Mouse (Mus musculus) neural tube, embryonic 12.5 days (tissue): ENCODE measurements around the gene Tspear. TPM values are rescaled to one million over a fixed set of nuclear protein-coding genes. Genes with fewer than 3 reads are reported as not detected.
"Not testable (repeated sequence)": the region's sequence is repeated elsewhere in the genome, so short reads cannot be mapped to it uniquely, and the experiment has no call there.

Experiments
- ATAC-seq: fragments of 200-750 bp; cut with Nextera tagmentation; 2 replicates; pipeline ENCODE4 v1.8.0; 2017; ENCODE audit warnings: low read depth, mild to moderate bottlenecking, moderate TSS enrichment, moderate library complexity; ENCODE audit not compliant: low FRiP score
- H3K27ac ChIP-seq: fragments of 300-500 bp; sonication (generic); 2 replicates; pipeline ENCODE4 v1.5.1; 2016
- H3K27me3 ChIP-seq: fragments of 300-500 bp; sonication (generic); replicated peaks from 2 replicates; pipeline ENCODE4 v1.6.1; 2016; ENCODE audit warnings: mild to moderate bottlenecking
- H3K36me3 ChIP-seq: fragments of 300-500 bp; sonication (generic); 2 replicates; pipeline ENCODE4 v1.6.1; 2016; ENCODE audit warnings: mild to moderate bottlenecking
- H3K4me1 ChIP-seq: fragments of 300-500 bp; sonication (generic); 2 replicates; pipeline ENCODE4 v1.6.1; 2016
- H3K4me2 ChIP-seq: fragments of 300-500 bp; sonication (generic); replicated peaks from 2 replicates; pipeline ENCODE4 v1.6.1; 2016; ENCODE audit warnings: mild to moderate bottlenecking
- H3K4me3 ChIP-seq: fragments of 300-500 bp; sonication (generic); 2 replicates; pipeline ENCODE4 v1.5.1; 2016
- H3K9ac ChIP-seq: fragments of 300-500 bp; sonication (generic); 2 replicates; pipeline ENCODE4 v1.6.1; 2016; ENCODE audit warnings: mild to moderate bottlenecking
- H3K9me3 ChIP-seq: fragments of 300-500 bp; sonication (generic); 2 replicates; pipeline ENCODE4 v1.6.1; 2016; ENCODE audit warnings: mild to moderate bottlenecking
- WGBS: fragments of 180-500 bp; shearing (Covaris S2); methylation state at CpG from one replicate; pipeline ENCODE4 v1.1.7; 2016; 5-methylcytosine and 5-hydroxymethylcytosine counted together
- polyA plus RNA-seq: library from polyadenylated mRNA; unstranded; fragments of >200 nt; fragmentation: Nextera tagmentation; extraction: Ambion mirVana; gene quantifications from 2 replicates; pipeline ENCODE4 v1.2.1, GENCODE M21; 2016

Gene Tspear
- polyA plus RNA-seq, 1 experiment from 2014 or later: 1.2 TPM

- H3K4me3 ChIP-seq, H3K9me3 ChIP-seq, H3K27ac ChIP-seq, H3K9ac ChIP-seq, H3K4me1 ChIP-seq, H3K4me2 ChIP-seq, H3K36me3 ChIP-seq, ATAC-seq, H3K27me3 ChIP-seq: not testable (repeated sequence)
- WGBS: 86% methylated on average over 1 of the region's 1 CpGs
These were observed 33.9 kb downstream of the Tspear start, which contains the start of gene Krtap12-1 for GRCm38 (mm10) chr10:77720299-77720698. Krtap12-1 (plus strand) TSS chr10:77720599.

DNA sequence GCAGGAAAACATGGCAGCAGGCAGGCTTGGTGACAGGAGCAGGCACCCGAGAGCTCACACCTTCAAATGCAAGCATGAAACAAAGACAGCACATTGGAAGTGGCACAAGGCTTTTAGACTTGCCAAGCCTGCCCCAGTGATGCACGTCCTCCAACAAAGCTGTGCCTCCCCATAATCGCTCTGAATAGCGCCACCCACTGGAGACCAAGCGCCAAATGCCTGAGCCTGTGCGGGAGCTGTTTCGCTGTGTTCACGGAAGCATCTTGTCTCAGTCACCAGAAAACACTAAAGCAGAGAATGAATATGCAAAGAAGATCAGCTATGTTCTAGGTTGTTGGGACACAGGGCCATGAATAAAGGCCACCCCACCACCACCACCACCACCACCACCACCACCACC, 38.5 kb downstream of the Tspear start:
- Histone ChIP-seq H3K9me3 (no peaks in the 10 kb centered on the region), H3K27me3 (no peaks in the 10 kb centered on the region), H3K36me3 (no peaks in the 10 kb centered on the region), H3K4me2 (no peak overlapping the region), H3K4me1 (no peaks in the 10 kb centered on the region), H3K4me3 (no peak overlapping the region), H3K27ac (no peak overlapping the region), H3K9ac (no peak overlapping the region)
- ATAC-seq: no peak
- WGBS: 75% methylated on average over 8 of the region's 8 CpGs

DNA sequence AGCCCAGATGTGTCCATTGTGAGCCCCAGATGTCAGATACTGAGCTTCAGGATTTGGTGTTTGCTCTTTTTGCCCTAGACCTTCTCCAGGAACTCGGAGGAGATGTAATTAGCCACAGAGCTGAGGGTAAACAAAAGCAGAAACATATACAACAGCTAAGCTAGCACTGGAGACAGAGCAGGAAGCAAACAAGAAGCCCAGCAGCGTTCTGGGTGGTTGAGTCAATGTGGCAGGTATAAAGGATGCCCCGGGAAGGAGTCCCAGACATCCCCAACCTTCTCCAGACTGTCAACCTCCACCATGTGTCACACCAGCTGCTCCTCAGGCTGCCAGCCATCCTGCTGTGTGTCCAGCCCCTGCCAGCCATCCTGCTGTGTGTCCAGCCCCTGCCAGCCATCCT, 39.8 kb downstream of the Tspear start, which contains the start of gene Gm10100:
Gm10100 (plus strand) TSS at position 301 of the 400 bp plus-strand sequence.
- no peak within 1 kb of the TSS for H3K4me3 ChIP-seq
- no peaks in the 10 kb centered on the region for H3K9me3 ChIP-seq
- no peaks in the 10 kb centered on the region for H3K4me1 ChIP-seq
- H3K36me3 ChIP-seq: no peaks in the 10 kb centered on the region
- WGBS: 53% methylated on average over 3 of the region's 3 CpGs
- no peak for ATAC-seq
- no peak within 1 kb of the TSS for H3K27ac ChIP-seq
- H3K4me2 ChIP-seq: no peak within 1 kb of the TSS
- no peaks in the 10 kb centered on the region for H3K27me3 ChIP-seq
- no peak within 1 kb of the TSS for H3K9ac ChIP-seq

DNA sequence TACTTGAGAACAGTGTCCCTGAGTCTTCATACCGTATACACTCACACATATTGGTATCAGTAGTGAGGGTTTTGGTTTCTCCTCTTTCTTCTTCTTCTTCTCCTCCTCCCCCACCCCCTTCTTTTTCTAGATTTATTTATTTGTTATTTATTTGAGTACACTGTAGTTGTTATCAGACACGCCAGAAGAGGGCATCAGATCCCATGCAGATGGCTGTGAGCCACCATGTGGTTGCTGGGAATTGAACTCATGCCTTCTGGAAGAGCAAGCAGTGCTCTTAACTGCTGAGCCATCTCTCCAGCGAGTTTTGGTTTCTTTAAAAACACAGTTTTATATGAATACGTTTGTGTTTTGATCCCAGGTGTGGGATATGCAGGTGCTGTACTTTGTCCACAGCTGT, 41.9 kb downstream of the Tspear start:
- Histone ChIP-seq H3K4me3 (no peak overlapping the region), H3K27ac (no peak overlapping the region), H3K27me3 (no peaks in the 10 kb centered on the region), H3K4me1 (no peaks in the 10 kb centered on the region), H3K36me3 (no peaks in the 10 kb centered on the region), H3K4me2 (no peak overlapping the region), H3K9me3 (no peaks in the 10 kb centered on the region), H3K9ac (no peak overlapping the region)
- WGBS: 69% methylated on average over 4 of the region's 4 CpGs
- no peak for ATAC-seq

GRCm38 (mm10) chr10:77729241-77729640, 42.9 kb downstream of the Tspear start:
- no peaks in the 10 kb centered on the region for H3K27me3 ChIP-seq
- H3K4me3 ChIP-seq: no peak overlapping the region
- no peak overlapping the region for H3K27ac ChIP-seq
- no peak overlapping the region for H3K4me2 ChIP-seq
- no peaks in the 10 kb centered on the region for H3K4me1 ChIP-seq
- H3K9ac ChIP-seq: no peak overlapping the region
- ATAC-seq: no peak
- 52% methylated on average over 4 of the region's 4 CpGs for WGBS
- no peaks in the 10 kb centered on the region for H3K9me3 ChIP-seq
- no peaks in the 10 kb centered on the region for H3K36me3 ChIP-seq

DNA sequence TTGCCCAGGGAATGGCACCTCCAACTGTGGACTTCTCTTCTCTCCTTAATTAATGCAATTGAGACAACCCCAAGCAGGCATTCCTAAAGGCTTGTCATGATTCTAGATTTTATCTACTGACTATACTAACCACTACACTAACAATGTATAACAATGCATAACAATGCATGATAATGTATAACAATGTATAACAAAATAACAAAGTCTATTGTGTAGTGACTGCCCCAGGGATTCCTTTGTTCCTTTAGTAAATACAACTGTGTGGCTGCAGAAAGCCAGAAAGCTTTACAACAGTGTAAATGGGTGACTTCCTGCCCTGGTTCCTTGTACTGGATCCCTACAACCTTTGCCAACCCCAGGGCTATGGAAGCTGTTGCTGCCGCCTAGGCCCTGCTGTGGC, 49.6 kb downstream of the Tspear start:
- WGBS: 79% methylated on average over 1 of the region's 1 CpGs
- Histone ChIP-seq H3K36me3 (no peaks in the 10 kb centered on the region), H3K9ac (no peak overlapping the region), H3K9me3 (peaks cover 6% of the 10 kb centered on the region; the same call in 1 of the 2 replicates), H3K27me3 (no peaks in the 10 kb centered on the region), H3K27ac (no peak overlapping the region), H3K4me2 (no peak overlapping the region), H3K4me3 (no peak overlapping the region), H3K4me1 (no peaks in the 10 kb centered on the region)
- ATAC-seq: no peak

- no peak overlapping the region for H3K9ac ChIP-seq
These were observed 52.6 kb downstream of the Tspear start for GRCm38 (mm10) chr10:77738929-77739328.

DNA sequence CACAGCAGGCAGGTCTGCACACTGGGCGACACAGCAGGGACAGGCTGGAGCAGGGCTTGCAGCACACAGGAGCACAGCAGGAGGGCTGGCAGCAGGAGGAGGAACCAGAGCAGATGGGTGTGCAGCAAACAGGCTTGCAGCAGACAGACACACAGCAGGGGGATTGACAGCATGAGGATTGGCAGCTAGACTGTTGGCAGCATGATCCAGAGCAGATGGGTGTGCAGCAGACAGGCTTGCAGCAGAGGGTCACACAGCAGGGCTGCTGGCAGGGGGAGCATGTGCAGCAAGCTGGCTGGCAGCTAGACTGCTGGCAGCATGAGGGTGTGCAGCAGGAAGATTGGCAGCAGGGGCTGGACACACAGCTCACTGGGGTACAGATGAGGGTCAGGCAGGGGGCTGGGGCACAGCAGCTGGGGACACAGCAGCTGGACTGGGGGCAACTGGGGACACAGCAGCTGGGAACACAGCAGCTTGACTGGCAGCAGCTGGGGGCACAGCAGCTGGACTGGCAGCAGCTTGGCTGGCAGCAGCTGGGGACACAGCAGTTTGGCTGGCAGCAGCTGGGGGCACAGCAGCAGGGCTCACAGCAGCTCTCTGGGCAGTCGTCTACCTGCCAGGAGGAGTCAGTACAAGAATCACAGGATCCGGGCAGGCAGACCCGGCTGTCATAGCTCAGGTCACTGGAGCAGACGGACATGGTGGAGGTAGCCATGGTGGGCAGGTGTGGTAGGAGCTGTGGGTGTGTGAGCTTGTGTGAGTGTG, 55.7 kb downstream of the Tspear start, which contains the start of gene Gm18596:
Gm18596 (minus strand) TSS at position 715 of the 765 bp plus-strand sequence.
- not testable (repeated sequence) for H3K4me2 ChIP-seq, H3K27me3 ChIP-seq, H3K9me3 ChIP-seq, H3K9ac ChIP-seq, H3K36me3 ChIP-seq, H3K4me1 ChIP-seq, H3K27ac ChIP-seq, ATAC-seq, H3K4me3 ChIP-seq
- 59% methylated on average over 5 of the region's 5 CpGs for WGBS

More at GRCm38 (mm10) chr10:77738929-77739328, 52.6 kb downstream of the Tspear start:
- no peaks in the 10 kb centered on the region for H3K27me3 ChIP-seq
- WGBS: 90% methylated on average over 4 of the region's 4 CpGs
- no peak overlapping the region for H3K4me2 ChIP-seq
- no peak overlapping the region for H3K27ac ChIP-seq
- H3K36me3 ChIP-seq: no peaks in the 10 kb centered on the region
- no peak overlapping the region for H3K4me3 ChIP-seq
- H3K9me3 ChIP-seq: peaks cover 6% of the 10 kb centered on the region; the same call in 1 of the 2 replicates
- H3K4me1 ChIP-seq: no peaks in the 10 kb centered on the region
- ATAC-seq: no peak

GRCm38 (mm10) chr10:77750686-77751085, 64.3 kb downstream of the Tspear start:
- WGBS: 93% methylated on average over 1 of the region's 1 CpGs
- not testable (repeated sequence) for H3K27ac ChIP-seq, H3K4me2 ChIP-seq, H3K27me3 ChIP-seq, H3K9ac ChIP-seq, H3K9me3 ChIP-seq, H3K36me3 ChIP-seq, ATAC-seq, H3K4me3 ChIP-seq, H3K4me1 ChIP-seq

GRCm38 (mm10) chr10:77751254-77751653, 64.9 kb downstream of the Tspear start, which contains the start of gene Gm9736:
Gm9736 (minus strand) TSS chr10:77751354.
- not testable (repeated sequence) for ATAC-seq, H3K36me3 ChIP-seq, H3K27ac ChIP-seq, H3K9ac ChIP-seq, H3K9me3 ChIP-seq, H3K27me3 ChIP-seq, H3K4me1 ChIP-seq, H3K4me3 ChIP-seq, H3K4me2 ChIP-seq
- 77% methylated on average over 1 of the region's 1 CpGs for WGBS

GRCm38 (mm10) chr10:77752312-77752711, 65.9 kb downstream of the Tspear start:
- not testable (repeated sequence) for H3K36me3 ChIP-seq, H3K27me3 ChIP-seq, H3K9me3 ChIP-seq, H3K4me1 ChIP-seq, H3K4me2 ChIP-seq, H3K9ac ChIP-seq, H3K4me3 ChIP-seq, H3K27ac ChIP-seq, ATAC-seq
- WGBS: 70% methylated on average over 3 of the region's 3 CpGs

DNA sequence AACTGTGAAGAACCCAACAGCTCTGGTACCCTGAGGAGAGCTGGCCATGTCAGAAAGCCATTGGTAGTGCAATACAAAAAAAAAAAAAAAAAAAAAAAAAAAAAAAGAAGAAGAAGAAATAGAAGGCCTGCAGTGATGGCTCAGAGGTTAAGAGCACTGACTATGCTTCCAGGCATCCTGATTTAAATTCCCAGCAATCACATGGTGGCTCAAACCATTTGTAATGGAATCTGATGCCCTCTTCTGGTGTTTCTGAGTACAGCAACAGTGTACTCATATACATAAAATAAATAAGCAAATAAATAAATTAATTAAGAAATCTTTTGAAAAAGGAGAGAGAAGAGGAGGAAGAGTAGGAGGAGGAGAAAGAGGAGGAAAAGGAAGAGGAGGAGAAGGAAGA, 67.1 kb downstream of the Tspear start:
- Histone ChIP-seq H3K27me3 (no peaks in the 10 kb centered on the region), H3K27ac (no peak overlapping the region), H3K4me3 (no peak overlapping the region), H3K9me3 (no peaks in the 10 kb centered on the region), H3K9ac (no peak overlapping the region), H3K36me3 (no peaks in the 10 kb centered on the region), H3K4me1 (peaks cover 7% of the 10 kb centered on the region; the same call in 1 of the 2 replicates), H3K4me2 (no peak overlapping the region)
- no peak for ATAC-seq

- not testable (repeated sequence) for H3K9ac ChIP-seq, H3K4me3 ChIP-seq, H3K4me1 ChIP-seq, H3K9me3 ChIP-seq, H3K4me2 ChIP-seq, H3K27ac ChIP-seq, ATAC-seq, H3K27me3 ChIP-seq, H3K36me3 ChIP-seq
- WGBS: 40% methylated on average over 1 of the region's 1 CpGs
These were observed 73.2 kb downstream of the Tspear start, which contains the start of gene Gm3233 for GRCm38 (mm10) chr10:77759582-77759981. Gm3233 (minus strand) TSS chr10:77759682.
